Mouse (Mus musculus) c-Kit-positive CD71-negative TER-119-negative erythroid progenitor cells, embryonic 14.5 days (primary cell): ENCODE results near the gene Dhfr.
"Not testable (repeated sequence)": the region's sequence is repeated elsewhere in the genome, so short reads cannot be mapped to it uniquely, and the experiment has no call there.

Source experiments
- DNase-seq: peaks from one replicate; pipeline ENCODE4 v3.0.0-alpha.2; 2013; ENCODE audit warnings: low read depth

Gene Dhfr

DNA sequence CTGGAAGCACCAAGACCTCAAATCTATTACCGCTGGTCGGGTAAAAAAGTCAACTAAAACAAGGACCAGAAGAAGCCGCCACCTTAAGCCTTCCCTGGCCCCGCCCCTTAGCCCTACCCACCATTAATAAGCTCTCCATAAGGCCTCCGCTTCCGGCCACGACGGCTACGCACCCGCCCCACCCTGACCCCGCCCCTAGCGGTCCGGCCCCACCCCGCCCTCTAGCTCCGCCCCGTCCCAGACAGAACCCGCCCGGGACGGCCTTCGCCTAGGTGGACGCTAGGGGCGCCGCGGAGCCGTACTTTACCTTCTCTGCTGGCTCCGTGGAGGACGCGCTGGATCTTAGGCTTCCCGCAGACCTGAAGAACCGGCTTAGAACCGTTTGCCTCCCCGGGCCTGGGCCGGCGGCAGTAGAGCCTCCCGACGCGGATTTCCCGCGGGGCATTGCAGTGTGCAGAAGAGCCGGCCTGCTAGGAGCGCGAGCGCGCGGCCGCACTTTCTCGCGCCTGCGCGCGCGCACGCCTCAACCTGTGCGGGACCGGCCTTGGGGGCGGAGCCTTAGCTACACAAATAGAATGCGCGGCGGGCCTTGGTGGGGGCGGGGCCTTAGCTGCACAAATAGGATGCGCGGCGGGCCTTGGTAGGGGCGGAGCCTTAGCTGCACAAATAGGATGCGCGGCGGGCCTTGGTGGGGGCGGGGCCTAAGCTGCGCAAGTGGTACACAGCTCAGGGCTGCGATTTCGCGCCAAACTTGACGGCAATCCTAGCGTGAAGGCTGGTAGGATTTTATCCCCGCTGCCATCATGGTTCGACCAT is at the start of gene Dhfr, which contains the start of gene Msh3:
TSS of gene Dhfr (plus strand) at position 271 of the 816 bp plus-strand sequence.
TSS of gene Msh3 (minus strand) at position 548 of the 816 bp plus-strand sequence.
- DNase-seq, result peak; percentile 93

DNA sequence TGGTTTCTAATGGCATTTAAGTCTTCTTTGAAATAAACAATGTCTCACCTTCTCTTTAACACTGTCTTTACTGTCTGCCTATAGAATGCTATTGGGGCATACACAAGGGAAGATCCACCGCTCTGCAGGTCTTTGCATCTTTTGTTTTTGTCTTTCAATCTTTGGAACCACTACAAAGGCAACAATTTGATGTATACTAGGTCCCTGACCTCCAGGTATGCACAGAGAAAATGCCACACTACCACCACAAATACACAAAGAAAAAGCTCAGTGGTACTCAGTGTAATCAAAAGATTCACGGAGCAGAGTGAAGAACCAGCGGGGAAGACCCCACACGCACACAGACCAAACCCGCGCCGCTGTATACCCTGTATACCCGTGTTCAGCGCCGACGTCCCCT is 48.8 kb upstream of the Dhfr start, which contains the start of gene Gm20379:
TSS of gene Gm20379 (plus strand) at position 301 of the 400 bp plus-strand sequence.
- no peak for DNase-seq

GRCm38 (mm10) chr13:92314613-92315012 is 39.9 kb upstream of the Dhfr start:
- DNase-seq, result no peak

- DNase-seq, result no peak
These were observed 33.8 kb upstream of the Dhfr start for GRCm38 (mm10) chr13:92320770-92321169.

DNA sequence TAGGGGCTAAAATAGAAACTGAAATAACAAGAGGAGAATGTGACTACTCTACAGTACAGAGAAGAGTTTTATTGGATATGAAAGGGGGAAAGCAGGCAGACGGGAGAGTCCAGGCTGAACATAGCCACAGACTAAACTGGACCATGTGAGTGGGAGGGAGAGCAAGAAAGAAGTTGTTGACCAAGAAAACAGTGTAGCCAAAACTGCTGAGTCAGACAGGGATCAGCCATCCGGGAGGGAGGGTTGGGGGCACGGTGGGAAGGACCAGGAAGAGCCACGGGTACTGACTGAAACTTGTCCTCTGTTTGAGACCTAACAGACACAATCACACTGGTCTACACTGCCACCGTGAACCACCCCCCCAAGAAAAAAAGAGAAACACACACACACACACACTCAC is 28.5 kb upstream of the Dhfr start:
- no peak for DNase-seq

DNA sequence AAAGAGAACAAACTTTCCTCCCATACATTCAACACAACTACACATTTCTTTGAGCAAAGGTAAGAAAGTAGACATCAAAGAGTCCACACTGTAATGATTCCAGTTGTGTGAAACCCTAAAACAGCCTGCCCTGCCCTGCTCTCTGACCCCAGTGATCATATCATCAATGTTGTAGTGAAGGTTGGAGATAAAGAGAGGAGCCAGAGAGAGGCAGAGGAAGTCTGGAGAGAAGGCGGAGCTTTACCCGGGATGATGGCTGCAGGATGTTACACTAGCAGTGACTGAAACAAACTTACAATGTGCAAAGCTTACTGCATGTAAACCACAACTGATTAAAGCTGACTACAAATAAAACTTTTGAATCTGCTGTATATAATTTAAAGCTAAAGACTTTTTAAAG is 26.5 kb upstream of the Dhfr start:
- DNase-seq, result no peak

DNA sequence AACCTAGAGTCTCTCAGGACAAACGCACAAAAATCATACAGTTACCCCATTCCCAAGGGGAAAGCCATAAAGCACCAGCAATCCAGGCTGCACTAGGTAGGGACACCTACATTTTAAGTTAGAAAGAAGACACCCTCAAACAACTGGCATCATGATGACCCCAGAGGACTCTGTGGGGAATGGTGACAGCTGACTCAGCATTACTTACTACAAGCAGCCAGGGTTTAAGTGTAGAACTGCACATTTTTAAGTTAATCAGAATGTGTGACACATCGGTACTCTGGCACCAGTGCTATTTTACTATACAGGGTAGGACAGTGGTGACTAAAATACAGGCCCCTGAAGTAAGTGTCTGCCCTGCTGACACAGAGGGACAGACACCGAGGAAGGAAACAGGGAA is 23.9 kb upstream of the Dhfr start:
- DNase-seq, result no peak

- no peak for DNase-seq
These were observed 22.2 kb upstream of the Dhfr start for GRCm38 (mm10) chr13:92332103-92332879.

DNA sequence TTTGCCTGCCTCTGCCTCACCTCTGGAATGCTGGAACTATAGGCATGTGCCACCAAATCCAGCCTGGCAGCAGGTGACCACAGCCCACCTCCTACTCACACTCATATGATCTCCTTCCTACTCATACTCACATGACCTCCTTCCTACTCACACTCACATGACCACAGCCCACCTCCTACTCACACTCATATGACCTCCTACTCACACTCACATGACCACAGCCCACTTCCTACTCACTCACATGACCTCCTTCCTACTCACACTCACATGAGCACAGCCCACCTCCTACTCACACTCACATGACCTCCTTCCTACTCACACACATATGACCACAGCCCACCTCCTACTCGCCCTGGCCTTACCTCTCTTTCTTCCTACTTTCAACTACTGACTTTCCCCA is 17.7 kb upstream of the Dhfr start:
- DNase-seq, result no peak

DNA sequence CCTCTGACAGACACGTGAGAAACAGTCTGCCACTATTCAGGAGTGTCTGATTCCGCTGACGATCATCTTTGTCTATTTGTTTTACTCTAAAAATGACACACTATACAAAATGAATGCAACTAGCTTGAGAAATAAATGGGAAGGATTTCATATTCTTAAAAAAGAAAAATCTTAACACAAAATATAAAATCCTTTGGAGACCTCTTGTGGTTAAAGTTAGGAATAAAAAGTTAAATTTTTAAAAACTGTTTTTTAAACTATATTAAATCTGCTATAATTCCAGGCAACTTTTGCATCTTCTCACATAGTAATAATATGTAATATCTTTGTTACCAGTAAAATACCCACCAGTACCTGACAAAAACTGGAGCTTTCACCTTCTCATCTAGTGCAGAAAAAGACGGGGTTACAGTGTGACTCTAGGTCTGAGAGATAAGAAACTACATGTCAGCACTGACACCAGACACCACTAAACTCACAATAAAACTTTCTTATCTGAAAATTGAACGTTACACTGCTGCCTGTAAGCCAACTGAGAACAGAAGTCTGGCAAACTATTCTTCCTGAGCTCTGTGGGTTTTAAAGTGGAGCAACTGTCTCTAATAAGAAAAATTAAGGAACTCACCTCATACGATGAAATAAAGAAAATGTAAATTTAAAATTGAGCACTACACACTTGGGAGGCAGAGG is 16.6 kb upstream of the Dhfr start:
- no peak for DNase-seq

DNA sequence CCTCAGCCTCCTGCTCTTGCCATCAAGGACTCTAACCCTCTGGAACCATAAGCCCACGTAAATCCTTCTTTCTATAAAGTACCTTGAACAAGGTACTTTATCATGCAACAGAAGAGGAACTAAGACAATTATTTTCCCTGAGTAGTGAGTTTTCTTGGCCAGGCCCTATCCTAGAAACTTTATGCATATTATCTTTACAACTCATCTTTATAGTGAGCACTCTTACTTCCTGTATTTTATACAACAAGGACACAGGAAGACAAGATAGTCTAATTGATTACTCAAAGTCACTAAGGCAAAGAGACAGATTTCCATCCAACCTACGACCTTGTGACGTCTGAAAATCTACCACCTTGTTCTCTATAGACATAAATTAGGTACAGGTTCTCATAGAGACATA is 14.7 kb upstream of the Dhfr start:
- DNase-seq, result no peak

DNA sequence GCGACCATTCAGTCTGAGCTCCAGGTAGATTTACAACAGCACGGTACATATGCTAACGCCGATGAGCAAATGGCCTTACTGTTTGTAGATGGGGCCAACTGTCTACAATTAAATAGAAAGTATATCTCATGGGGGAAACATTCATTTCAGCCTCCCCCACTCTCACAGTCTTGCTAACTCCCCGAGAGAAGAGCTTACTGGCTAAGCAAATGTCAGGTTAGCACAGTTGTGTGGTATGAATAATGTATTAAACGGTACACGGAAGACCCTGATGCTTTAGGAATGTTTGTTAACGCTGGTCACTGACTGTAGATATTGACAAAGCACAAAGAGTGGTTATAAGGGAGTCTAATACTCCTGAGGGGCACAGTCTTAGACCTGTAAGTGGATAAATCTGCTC is 10.5 kb upstream of the Dhfr start:
- no peak for DNase-seq

DNA sequence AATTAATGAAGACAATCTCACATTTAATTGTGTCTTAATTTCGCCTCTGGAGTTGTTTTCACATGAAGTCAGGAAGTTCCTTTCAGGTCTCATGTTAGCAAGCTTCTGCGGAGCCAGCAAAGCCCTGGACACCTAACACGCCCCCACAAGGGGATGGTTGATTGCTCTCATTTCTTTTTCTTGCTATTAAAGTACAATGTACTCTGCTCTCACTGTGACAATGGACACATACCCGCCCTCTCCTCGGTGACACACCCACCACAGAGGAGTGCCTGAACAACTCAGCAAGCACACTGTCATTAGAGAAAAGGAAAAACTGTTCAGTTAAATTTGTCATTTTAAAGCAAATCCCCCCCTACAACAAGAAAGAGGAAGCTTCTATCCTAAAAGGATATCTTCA is 8.2 kb upstream of the Dhfr start:
- no peak for DNase-seq

- DNase-seq, result no peak
These were observed 3.4 kb upstream of the Dhfr start for GRCm38 (mm10) chr13:92351100-92351499.

- DNase-seq, result no peak
These were observed 570 bp upstream of the Dhfr start for GRCm38 (mm10) chr13:92353956-92354355.

GRCm38 (mm10) chr13:92355272-92355643 is 732 bp downstream of the Dhfr start:
- no peak for DNase-seq

DNA sequence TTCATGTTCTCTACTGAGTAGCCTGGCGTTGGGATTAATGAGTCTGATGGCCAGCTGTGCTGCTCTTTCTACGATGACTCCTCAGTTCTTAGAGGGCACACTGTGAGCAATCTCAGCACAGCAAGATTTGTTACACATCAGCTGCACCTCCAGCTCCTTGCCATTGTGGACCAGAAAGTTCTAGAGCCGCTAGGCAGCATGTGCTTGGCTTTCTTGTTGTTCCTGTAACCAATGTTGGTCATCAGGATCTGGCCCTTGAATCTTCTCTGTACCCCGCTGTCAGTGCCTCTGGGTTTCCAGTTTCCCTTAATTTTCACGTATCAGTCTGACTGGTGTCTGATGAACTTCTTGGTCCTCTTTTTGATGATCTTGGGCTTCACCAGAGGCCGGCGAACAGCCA is 1.9 kb downstream of the Dhfr start:
- DNase-seq, result no peak

- DNase-seq, result no peak
These were observed 3.1 kb downstream of the Dhfr start for GRCm38 (mm10) chr13:92357644-92358043.

- DNase-seq, result no peak
These were observed 7.1 kb downstream of the Dhfr start for GRCm38 (mm10) chr13:92361609-92362008.

GRCm38 (mm10) chr13:92365312-92365711 is 10.8 kb downstream of the Dhfr start:
- no peak for DNase-seq

- no peak for DNase-seq
These were observed 16.3 kb downstream of the Dhfr start for GRCm38 (mm10) chr13:92370811-92371210.

DNA sequence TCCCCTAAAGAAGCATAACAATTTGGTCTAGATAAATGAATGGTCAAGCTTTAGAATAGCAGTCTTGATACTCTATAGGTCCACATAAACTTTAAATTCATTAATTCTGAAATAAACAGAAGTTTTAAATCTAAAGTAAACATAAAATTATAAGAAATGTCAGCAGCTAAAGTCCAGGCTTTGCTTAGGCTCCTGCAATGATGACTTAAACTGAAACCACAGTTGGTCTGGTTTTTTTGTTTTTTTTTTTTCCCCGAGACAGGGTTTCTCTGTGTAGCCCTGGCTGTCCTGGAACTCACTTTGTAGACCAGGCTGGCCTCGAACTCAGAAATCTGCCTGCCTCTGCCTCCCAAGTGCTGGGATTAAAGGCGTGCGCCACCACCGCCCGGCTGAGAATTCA is 16.9 kb downstream of the Dhfr start:
- not testable (repeated sequence) for DNase-seq

DNA sequence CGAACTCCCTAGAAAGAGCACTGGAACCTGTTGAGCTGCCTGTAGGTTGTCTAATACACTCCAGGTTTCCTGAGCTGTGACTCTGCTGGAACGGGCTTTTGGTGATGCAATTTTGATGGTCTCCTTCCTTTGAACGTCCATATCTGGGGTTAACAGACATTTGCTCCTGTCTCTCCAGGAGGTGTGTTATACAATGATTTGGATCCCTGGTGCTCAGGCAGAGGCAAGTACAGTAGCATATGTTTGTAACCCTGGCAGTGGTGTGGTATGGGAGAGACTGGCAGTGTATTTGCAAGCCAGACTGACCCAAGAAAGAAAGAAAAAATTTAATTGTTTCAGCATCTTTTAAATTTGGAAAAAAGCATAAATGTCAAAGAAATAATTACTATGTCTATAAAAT is 32.8 kb downstream of the Dhfr start:
- no peak for DNase-seq
